Mouse (Mus musculus) left cerebral cortex, postnatal 25 days (tissue): ENCODE results near the gene Igdcc3. TPM values are rescaled to one million over a fixed set of nuclear protein-coding genes. Genes with fewer than 3 reads are reported as not detected.

Experiments used
- DNase-seq, 2 experiments: peaks; one replicate each; pipeline ENCODE4 v3.0.0; 2022; ENCODE audit warnings: low spot score in 2 of 2, mixed read lengths in 1 of 2
- intact Hi-C: fragments of 180-260 bp; cut with DNase I; formaldehyde crosslinking; loops from one replicate; pipeline ENCODE4 v1.15.1; 2025
- total RNA-seq, 2 experiments: library from RNA; stranded (reverse); gene quantifications; 2 replicates each; pipeline ENCODE4 v1.2.3; 2021

Igdcc3 gene
- total RNA-seq: 1 to 10 TPM; 1.5 to 2.2 TPM

GRCm38 (mm10) chr9:65140936-65141305 is at the start of gene Igdcc3:
Gene Igdcc3 (plus strand): TSS chr9:65141189.
- intact Hi-C loops: no loop called here
- peak; percentile 20 to 56 for DNase-seq

GRCm38 (mm10) chr9:65094237-65094636 is 46.8 kb upstream of the Igdcc3 start:
- intact Hi-C loops: no loop called here
- peak in 1 of 2 experiments; percentile 61 for DNase-seq

- DNase-seq: peak in 1 of 2 experiments; percentile 33
- intact Hi-C loops: loop anchor here (5.0 kb wide), 1 partner anchor 64 kb away; no protein-coding TSS in a partner anchor
Observed at GRCm38 (mm10) chr9:65100991-65101685, 39.9 kb upstream of the Igdcc3 start, which contains the start of gene Igdcc4. Gene Igdcc4 (plus strand): TSS chr9:65101486.

- intact Hi-C loops: loop anchor here (5.0 kb wide), 1 partner anchor 65 kb away; no protein-coding TSS in a partner anchor
- DNase-seq: peak; percentile 35 to 41
Observed at GRCm38 (mm10) chr9:65101686-65102376, 39.2 kb upstream of the Igdcc3 start.

GRCm38 (mm10) chr9:65102377-65103172 is 38.4 kb upstream of the Igdcc3 start:
- intact Hi-C loops: loop anchor here (5.0 kb wide), 1 partner anchor 65 kb away; no protein-coding TSS in a partner anchor
- no peak for DNase-seq

GRCm38 (mm10) chr9:65103173-65103752 is 37.7 kb upstream of the Igdcc3 start:
- intact Hi-C loops: loop anchor here (5.0 kb wide), 1 partner anchor 66 kb away; no protein-coding TSS in a partner anchor

GRCm38 (mm10) chr9:65106821-65107220 is 34.2 kb upstream of the Igdcc3 start:
- no peak for DNase-seq
- intact Hi-C loops: no loop called here

More at GRCm38 (mm10) chr9:65103173-65103752, 37.7 kb upstream of the Igdcc3 start:
- DNase-seq: no peak

GRCm38 (mm10) chr9:65107893-65108292 is 33.1 kb upstream of the Igdcc3 start:
- no peak for DNase-seq
- intact Hi-C loops: no loop called here

GRCm38 (mm10) chr9:65109132-65110072 is 31.6 kb upstream of the Igdcc3 start:
- intact Hi-C loops: no loop called here
- DNase-seq: peak; percentile 20 to 72

GRCm38 (mm10) chr9:65111698-65112097 is 29.3 kb upstream of the Igdcc3 start:
- intact Hi-C loops: no loop called here
- no peak for DNase-seq

- no peak for DNase-seq
- intact Hi-C loops: no loop called here
Observed at GRCm38 (mm10) chr9:65113694-65114093, 27.3 kb upstream of the Igdcc3 start.

- DNase-seq: no peak
- intact Hi-C loops: no loop called here
Observed at GRCm38 (mm10) chr9:65115891-65116290, 25.1 kb upstream of the Igdcc3 start.

GRCm38 (mm10) chr9:65117516-65117915 is 23.5 kb upstream of the Igdcc3 start:
- DNase-seq: no peak
- intact Hi-C loops: no loop called here

- intact Hi-C loops: loop anchor here (5.0 kb wide), 1 partner anchor 39 kb away; no protein-coding TSS in a partner anchor
- peak; percentile 76 to 78 for DNase-seq
Observed at GRCm38 (mm10) chr9:65120935-65121334, 20.1 kb upstream of the Igdcc3 start.

- intact Hi-C loops: loop anchor here (5.0 kb wide), 1 partner anchor 40 kb away; no protein-coding TSS in a partner anchor
- DNase-seq: peak; percentile 72 to 91
Observed at GRCm38 (mm10) chr9:65122545-65122944, 18.4 kb upstream of the Igdcc3 start.

- intact Hi-C loops: loop anchor here (5.0 kb wide), 1 partner anchor 41 kb away; no protein-coding TSS in a partner anchor
Observed at GRCm38 (mm10) chr9:65123552-65124168, 17.3 kb upstream of the Igdcc3 start.

GRCm38 (mm10) chr9:65128123-65128815 is 12.7 kb upstream of the Igdcc3 start:
- peak; percentile 25 to 30 for DNase-seq
- intact Hi-C loops: no loop called here

More at GRCm38 (mm10) chr9:65123552-65124168, 17.3 kb upstream of the Igdcc3 start:
- no peak for DNase-seq
